Mouse (Mus musculus): ENCODE data around the gene Slc24a5. TPM values are rescaled to one million over a fixed set of nuclear protein-coding genes. Genes with fewer than 3 reads are reported as not detected.

Slc24a5 gene
- total and polyA plus RNA-seq, 3 experiments, result 0.69 to 2.9 TPM; not detected in 1

Other genes starting within 250 kb of the Slc24a5 start
- gene Myef2, start 55.5 kb downstream of the Slc24a5 start, total RNA-seq (2012; rRNA removed), result 38.6 and 42.8 TPM in 2 replicates
- 10 to 100 TPM in 1 of 2 experiments, not detected in 1; 84.4 TPM for gene Myef2, start 55.5 kb downstream of the Slc24a5 start, polyA plus RNA-seq (2012; ENCODE audit: insufficient read depth in 1 of 2, insufficient read length in 2 of 2, low read depth in 1 of 2, low replicate concordance in 2 of 2, missing spikeins in 1 of 2)
- not detected in 2 replicates for gene Ctxn2, start 68.6 kb downstream of the Slc24a5 start, total RNA-seq (2012; rRNA removed)
- gene Ctxn2, start 68.6 kb downstream of the Slc24a5 start, polyA plus RNA-seq (2012; ENCODE audit: insufficient read depth in 1 of 2, insufficient read length in 2 of 2, low read depth in 1 of 2, low replicate concordance in 2 of 2, missing spikeins in 1 of 2), result not detected
- not detected in 2 replicates for gene Slc12a1, start 84.4 kb downstream of the Slc24a5 start, total RNA-seq (2012; rRNA removed)
- gene Slc12a1, start 84.4 kb downstream of the Slc24a5 start, polyA plus RNA-seq (2012; ENCODE audit: insufficient read depth in 1 of 2, insufficient read length in 2 of 2, low read depth in 1 of 2, low replicate concordance in 2 of 2, missing spikeins in 1 of 2), result not detected
- gene Dut, start 179.1 kb downstream of the Slc24a5 start, total RNA-seq (2012; rRNA removed), result 276 and 325 TPM in 2 replicates
- 100 to 1,000 TPM; 146 to 331 TPM for gene Dut, start 179.1 kb downstream of the Slc24a5 start, polyA plus RNA-seq (2012; ENCODE audit: insufficient read depth in 1 of 2, insufficient read length in 2 of 2, low read depth in 1 of 2, low replicate concordance in 2 of 2, missing spikeins in 1 of 2)

All from MEL (cell line).